Mouse (Mus musculus): ENCODE measurements around the gene Abca1. TPM values are rescaled to one million over a fixed set of nuclear protein-coding genes. Genes with fewer than 3 reads are reported as not detected.
A peak's percentile ranks its signal among the peaks of the same experiment; 100 is the strongest.

The Abca1 gene
- polyA plus RNA-seq, 1 experiment from 2014 or later, result 6.1 TPM

- no peaks in the 10 kb centered on the region for H3K36me3 ChIP-seq (ENCODE audit: poor library complexity, severe bottlenecking)
- H3K4me2 ChIP-seq, result no peak overlapping the region
- H3K4me3 ChIP-seq, result no peak overlapping the region
- no peaks in the 10 kb centered on the region for H3K4me1 ChIP-seq
- no peak overlapping the region for H3K27ac ChIP-seq
- H3K27me3 ChIP-seq, result no peaks in the 10 kb centered on the region
- 81% methylated on average over 8 of the region's 8 CpGs for WGBS
- H3K9me3 ChIP-seq (replicated peaks), result no peaks in the 10 kb centered on the region
- no peak for ATAC-seq
- no peak overlapping the region for H3K9ac ChIP-seq
These were observed 18.0 kb upstream of the Abca1 start for GRCm38 (mm10) chr4:53177696-53178095.

- no peak for ATAC-seq
- WGBS, result 89% methylated on average over 7 of the region's 7 CpGs
- H3K27me3 ChIP-seq, result no peaks in the 10 kb centered on the region
- H3K4me3 ChIP-seq, result no peak overlapping the region
- no peak overlapping the region for H3K27ac ChIP-seq
- H3K9ac ChIP-seq, result no peak overlapping the region
- H3K4me1 ChIP-seq, result no peaks in the 10 kb centered on the region
- no peak overlapping the region for H3K4me2 ChIP-seq
- no peaks in the 10 kb centered on the region for H3K36me3 ChIP-seq (ENCODE audit: poor library complexity, severe bottlenecking)
- no peaks in the 10 kb centered on the region for H3K9me3 ChIP-seq (replicated peaks)
These were observed 15.2 kb upstream of the Abca1 start for GRCm38 (mm10) chr4:53174906-53175305.

GRCm38 (mm10) chr4:53170403-53170802 lies 10.7 kb upstream of the Abca1 start:
- no peak overlapping the region for H3K4me3 ChIP-seq
- H3K27me3 ChIP-seq, result no peaks in the 10 kb centered on the region
- H3K9ac ChIP-seq, result no peak overlapping the region
- H3K4me1 ChIP-seq, result no peaks in the 10 kb centered on the region
- ATAC-seq, result no peak
- H3K36me3 ChIP-seq (ENCODE audit: poor library complexity, severe bottlenecking), result no peaks in the 10 kb centered on the region
- no peak overlapping the region for H3K27ac ChIP-seq
- WGBS, result 80% methylated on average over 2 of the region's 2 CpGs
- no peaks in the 10 kb centered on the region for H3K9me3 ChIP-seq (replicated peaks)
- no peak overlapping the region for H3K4me2 ChIP-seq

GRCm38 (mm10) chr4:53165231-53165630 lies 5.5 kb upstream of the Abca1 start:
- H3K9ac ChIP-seq, result no peak overlapping the region
- no peaks in the 10 kb centered on the region for H3K36me3 ChIP-seq (ENCODE audit: poor library complexity, severe bottlenecking)
- no peak overlapping the region for H3K27ac ChIP-seq
- 0 out of 2 replicates have a peak, but pooled peaks cover 3% of the 10 kb centered on the region for H3K27me3 ChIP-seq
- no peaks in the 10 kb centered on the region for H3K9me3 ChIP-seq (replicated peaks)
- ATAC-seq, result no peak
- H3K4me3 ChIP-seq, result no peak overlapping the region
- H3K4me1 ChIP-seq, result 0 out of 2 replicates have a peak, but pooled peaks cover under 1% of the 10 kb centered on the region
- 97% methylated on average over 3 of the region's 25 CpGs for WGBS
- no peak overlapping the region for H3K4me2 ChIP-seq

GRCm38 (mm10) chr4:53159176-53159575 lies 519 bp downstream of the Abca1 start:
- Histone ChIP-seq H3K4me2 (peak overlapping the region; percentile 75), H3K9me3 (replicated peaks) (no peaks in the 10 kb centered on the region), H3K27me3 (0 out of 2 replicates have a peak, but pooled peaks cover 3% of the 10 kb centered on the region), H3K4me3 (peak overlapping the region; percentile 63), H3K36me3 (ENCODE audit: poor library complexity, severe bottlenecking) (no peaks in the 10 kb centered on the region), H3K9ac (peak overlapping the region; percentile 66), H3K27ac (peak overlapping the region; percentile 0; the same call in 1 of the 2 replicates), H3K4me1 (peaks cover 15% of the 10 kb centered on the region)
- 1% methylated on average over 20 of the region's 20 CpGs for WGBS
- peak; percentile 47 for ATAC-seq

GRCm38 (mm10) chr4:53158634-53159033 lies 1.1 kb downstream of the Abca1 start:
- peak overlapping the region; percentile 0; the same call in 1 of the 2 replicates for H3K27ac ChIP-seq
- peak overlapping the region; percentile 75 for H3K4me2 ChIP-seq

GRCm38 (mm10) chr4:53155471-53155870 lies 4.2 kb downstream of the Abca1 start:
- Histone ChIP-seq H3K4me1 (peaks cover 19% of the 10 kb centered on the region), H3K4me2 (no peak overlapping the region), H3K27me3 (no peaks in the 10 kb centered on the region), H3K27ac (no peak overlapping the region), H3K36me3 (ENCODE audit: poor library complexity, severe bottlenecking) (no peaks in the 10 kb centered on the region), H3K9ac (no peak overlapping the region), H3K9me3 (replicated peaks) (no peaks in the 10 kb centered on the region), H3K4me3 (no peak overlapping the region)
- WGBS, result 84% methylated on average over 11 of the region's 11 CpGs
- ATAC-seq, result no peak

More at GRCm38 (mm10) chr4:53158634-53159033, 1.1 kb downstream of the Abca1 start:
- WGBS, result 2% methylated on average over 18 of the region's 18 CpGs
- H3K4me1 ChIP-seq, result peaks cover 15% of the 10 kb centered on the region
- no peaks in the 10 kb centered on the region for H3K9me3 ChIP-seq (replicated peaks)
- peak overlapping the region; percentile 63 for H3K4me3 ChIP-seq
- no peaks in the 10 kb centered on the region for H3K36me3 ChIP-seq (ENCODE audit: poor library complexity, severe bottlenecking)
- 0 out of 2 replicates have a peak, but pooled peaks cover 3% of the 10 kb centered on the region for H3K27me3 ChIP-seq
- H3K9ac ChIP-seq, result peak overlapping the region; percentile 66
- peak; percentile 62 for ATAC-seq

GRCm38 (mm10) chr4:53153711-53154110 lies 6.0 kb downstream of the Abca1 start:
- Histone ChIP-seq H3K9me3 (replicated peaks) (no peaks in the 10 kb centered on the region), H3K4me3 (no peak overlapping the region), H3K27ac (no peak overlapping the region), H3K4me2 (no peak overlapping the region), H3K9ac (no peak overlapping the region), H3K27me3 (no peaks in the 10 kb centered on the region), H3K36me3 (ENCODE audit: poor library complexity, severe bottlenecking) (no peaks in the 10 kb centered on the region), H3K4me1 (peaks cover 8% of the 10 kb centered on the region)
- 44% methylated on average over 6 of the region's 6 CpGs for WGBS
- ATAC-seq, result no peak

- Histone ChIP-seq H3K4me3 (no peak overlapping the region), H3K27me3 (no peaks in the 10 kb centered on the region), H3K36me3 (ENCODE audit: poor library complexity, severe bottlenecking) (no peaks in the 10 kb centered on the region), H3K9ac (no peak overlapping the region), H3K4me1 (peaks cover 6% of the 10 kb centered on the region), H3K4me2 (no peak overlapping the region), H3K27ac (no peak overlapping the region), H3K9me3 (replicated peaks) (no peaks in the 10 kb centered on the region)
- ATAC-seq, result no peak
- WGBS, result 65% methylated on average over 4 of the region's 4 CpGs
These were observed 6.6 kb downstream of the Abca1 start for GRCm38 (mm10) chr4:53153061-53153460.

- no peak overlapping the region for H3K4me3 ChIP-seq
- WGBS, result 9% methylated on average over 5 of the region's 5 CpGs
- H3K9ac ChIP-seq, result no peak overlapping the region
- no peak for ATAC-seq
- no peaks in the 10 kb centered on the region for H3K9me3 ChIP-seq (replicated peaks)
- H3K4me2 ChIP-seq, result no peak overlapping the region
- H3K4me1 ChIP-seq, result peaks cover 8% of the 10 kb centered on the region
- no peaks in the 10 kb centered on the region for H3K27me3 ChIP-seq
- H3K27ac ChIP-seq, result no peak overlapping the region
- H3K36me3 ChIP-seq (ENCODE audit: poor library complexity, severe bottlenecking), result no peaks in the 10 kb centered on the region
These were observed 7.0 kb downstream of the Abca1 start for GRCm38 (mm10) chr4:53152655-53153054.

- no peaks in the 10 kb centered on the region for H3K27me3 ChIP-seq
- H3K9me3 ChIP-seq (replicated peaks), result no peaks in the 10 kb centered on the region
- ATAC-seq, result no peak
- 65% methylated on average over 8 of the region's 8 CpGs for whole genome bisulfite sequencing
- H3K27ac ChIP-seq, result no peak overlapping the region
- no peak overlapping the region for H3K4me2 ChIP-seq
- no peak overlapping the region for H3K4me3 ChIP-seq
- H3K9ac ChIP-seq, result no peak overlapping the region
- peaks cover 15% of the 10 kb centered on the region for H3K4me1 ChIP-seq
- H3K36me3 ChIP-seq (ENCODE audit: poor library complexity, severe bottlenecking), result no peaks in the 10 kb centered on the region
These were observed 9.2 kb downstream of the Abca1 start for GRCm38 (mm10) chr4:53150516-53150915.

GRCm38 (mm10) chr4:53149644-53150043 lies 10.1 kb downstream of the Abca1 start:
- no peak overlapping the region for H3K4me3 ChIP-seq
- WGBS, result 93% methylated on average over 4 of the region's 5 CpGs
- H3K4me2 ChIP-seq, result no peak overlapping the region
- peaks cover 17% of the 10 kb centered on the region for H3K4me1 ChIP-seq
- no peaks in the 10 kb centered on the region for H3K36me3 ChIP-seq (ENCODE audit: poor library complexity, severe bottlenecking)
- H3K27ac ChIP-seq, result no peak overlapping the region
- no peaks in the 10 kb centered on the region for H3K27me3 ChIP-seq
- H3K9me3 ChIP-seq (replicated peaks), result no peaks in the 10 kb centered on the region
- H3K9ac ChIP-seq, result no peak overlapping the region
- no peak for ATAC-seq

GRCm38 (mm10) chr4:53148817-53149216 lies 10.9 kb downstream of the Abca1 start:
- 90% methylated on average over 2 of the region's 2 CpGs for WGBS
- peaks cover 19% of the 10 kb centered on the region for H3K4me1 ChIP-seq
- no peak for ATAC-seq

More at GRCm38 (mm10) chr4:53148817-53149216, 10.9 kb downstream of the Abca1 start:
- Histone ChIP-seq H3K4me2 (no peak overlapping the region), H3K36me3 (ENCODE audit: poor library complexity, severe bottlenecking) (no peaks in the 10 kb centered on the region), H3K9me3 (replicated peaks) (no peaks in the 10 kb centered on the region), H3K27me3 (no peaks in the 10 kb centered on the region), H3K9ac (no peak overlapping the region), H3K4me3 (no peak overlapping the region), H3K27ac (no peak overlapping the region)

All from forebrain, embryonic 13.5 days (tissue).